Mouse (Mus musculus) intestine, embryonic 15.5 days (tissue): ENCODE data around the gene Nudt9. TPM values are rescaled to one million over a fixed set of nuclear protein-coding genes. Genes with fewer than 3 reads are reported as not detected.

Experiments
- ATAC-seq: fragments of 200-750 bp; cut with Nextera tagmentation; 2 replicates; pipeline ENCODE4 v1.8.0; 2017; ENCODE audit warnings: moderate TSS enrichment, moderate library complexity
- H3K27ac ChIP-seq: fragments of 300-500 bp; sonication (generic); 2 replicates; pipeline ENCODE4 v1.5.1; 2015; ENCODE audit warnings: mild to moderate bottlenecking, inconsistent platforms
- H3K27me3 ChIP-seq: fragments of 300-500 bp; sonication (generic); replicated peaks from 2 replicates; pipeline ENCODE4 v1.6.1; 2015; ENCODE audit warnings: inconsistent platforms
- H3K36me3 ChIP-seq: fragments of 300-500 bp; sonication (generic); 2 replicates; pipeline ENCODE4 v1.6.1; 2015; ENCODE audit warnings: inconsistent platforms
- H3K4me1 ChIP-seq: fragments of 300-500 bp; sonication (generic); replicated peaks from 2 replicates; pipeline ENCODE4 v1.6.1; 2015; ENCODE audit warnings: inconsistent platforms
- H3K4me2 ChIP-seq: fragments of 300-500 bp; sonication (generic); replicated peaks from 2 replicates; pipeline ENCODE4 v1.6.1; 2015; ENCODE audit warnings: mild to moderate bottlenecking, inconsistent platforms
- H3K4me3 ChIP-seq: fragments of 300-500 bp; sonication (generic); replicated peaks from 2 replicates; pipeline ENCODE4 v1.5.1; 2015; ENCODE audit warnings: inconsistent platforms
- H3K9ac ChIP-seq: fragments of 300-500 bp; sonication (generic); 2 replicates; pipeline ENCODE4 v1.6.1; 2015; ENCODE audit warnings: inconsistent platforms
- H3K9me3 ChIP-seq: fragments of 300-500 bp; sonication (generic); 2 replicates; pipeline ENCODE4 v1.6.1; 2016; ENCODE audit warnings: inconsistent platforms
- WGBS: fragments of 180-500 bp; shearing (Covaris S2); methylation state at CpG from one replicate; pipeline ENCODE4 v1.1.7; 2015; 5-methylcytosine and 5-hydroxymethylcytosine counted together
- polyA plus RNA-seq: library from polyadenylated mRNA; unstranded; fragments of >200 nt; fragmentation: Nextera tagmentation; extraction: Ambion mirVana; gene quantifications from 2 replicates; pipeline ENCODE4 v1.2.1, GENCODE M21; 2015

Gene Nudt9
- polyA plus RNA-seq, 1 experiment from 2014 or later, result 63.6 TPM

DNA sequence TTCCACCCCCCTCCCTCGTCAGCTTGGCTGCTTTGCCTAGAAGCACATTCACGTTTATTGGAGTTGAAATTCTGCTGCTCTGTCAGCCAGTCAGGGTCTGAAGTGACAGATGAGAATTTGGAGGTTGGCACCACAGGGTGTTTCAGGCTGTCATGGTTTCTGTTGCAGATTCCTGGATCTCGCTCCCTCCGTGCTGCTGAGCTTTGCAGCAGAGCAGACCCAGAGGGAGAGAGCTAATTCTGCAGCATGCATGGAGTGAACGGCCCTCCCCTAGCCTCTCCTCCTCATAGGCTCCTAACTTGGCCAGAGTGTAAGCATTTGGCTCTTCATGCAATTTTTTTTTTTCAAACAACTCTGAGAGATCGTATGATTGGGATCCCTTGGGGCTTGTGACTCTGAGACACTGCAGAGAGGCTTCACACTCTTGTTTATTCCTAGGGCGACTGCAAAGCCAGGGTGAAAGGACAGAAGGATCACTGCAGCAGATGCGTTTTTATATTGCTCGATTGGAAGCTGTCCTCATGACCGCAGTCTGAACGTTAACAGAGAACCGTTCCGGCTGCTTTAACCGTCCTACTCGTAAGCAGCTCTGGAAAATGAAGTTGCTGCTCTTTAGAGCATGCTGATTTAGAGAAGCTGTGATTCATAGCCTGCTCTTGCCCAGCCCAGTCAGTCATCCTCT is 67.5 kb downstream of the Nudt9 start, which contains the start of gene Sparcl1:
Gene Sparcl1, minus strand, starts transcription at position 243 of the 682 bp plus-strand sequence.
- H3K27ac ChIP-seq, result peak within 1 kb of the TSS; percentile 90
- H3K36me3 ChIP-seq, result no peaks in the 10 kb centered on the region
- peak within 1 kb of the TSS; percentile 51 for H3K9ac ChIP-seq
- H3K4me2 ChIP-seq, result peak within 1 kb of the TSS; percentile 50
- WGBS, result 31% methylated on average over 15 of the region's 15 CpGs
- ATAC-seq, result peak; percentile 62
- H3K27me3 ChIP-seq, result no peaks in the 10 kb centered on the region
- peaks cover 20% of the 10 kb centered on the region for H3K4me1 ChIP-seq
- no peaks in the 10 kb centered on the region for H3K9me3 ChIP-seq
- H3K4me3 ChIP-seq, result peak within 1 kb of the TSS; percentile 38

Other genes starting within 250 kb of the Nudt9 start
- gene Klhl8, start 135.0 kb upstream of the Nudt9 start, polyA plus RNA-seq, result 8.2 and 8.5 TPM in 2 replicates
- 22.0 and 24.0 TPM in 2 replicates for gene Hsd17b13, start 68.9 kb upstream of the Nudt9 start, polyA plus RNA-seq
- 8.2 and 8.4 TPM in 2 replicates for gene Hsd17b11, start 24.4 kb upstream of the Nudt9 start, polyA plus RNA-seq
- gene Gm17660, start 31.3 kb downstream of the Nudt9 start, polyA plus RNA-seq, result not detected in 2 replicates
- 185 and 198 TPM in 2 replicates for gene Sparcl1, start 67.4 kb downstream of the Nudt9 start, polyA plus RNA-seq
- gene Dspp, start 124.4 kb downstream of the Nudt9 start, polyA plus RNA-seq, result not detected in 2 replicates
- 0.61 and 0.72 TPM in 2 replicates for gene Dmp1, start 156.3 kb downstream of the Nudt9 start, polyA plus RNA-seq